Mouse (Mus musculus) neural tube, embryonic 15.5 days (tissue): ENCODE results near the gene Nsmce1. TPM values are rescaled to one million over a fixed set of nuclear protein-coding genes. Genes with fewer than 3 reads are reported as not detected.

Source experiments
- ATAC-seq: fragments of 200-750 bp; cut with Nextera tagmentation; 2 replicates; pipeline ENCODE4 v1.8.0; 2017; ENCODE audit warnings: mild to moderate bottlenecking, moderate TSS enrichment, moderate library complexity; ENCODE audit not compliant: low FRiP score
- H3K27ac ChIP-seq: fragments of 300-500 bp; sonication (generic); replicated peaks from 2 replicates; pipeline ENCODE4 v1.5.1; 2015; ENCODE audit warnings: mild to moderate bottlenecking, inconsistent platforms
- H3K27me3 ChIP-seq: fragments of 300-500 bp; sonication (generic); replicated peaks from 2 replicates; pipeline ENCODE4 v1.6.1; 2015; ENCODE audit warnings: inconsistent platforms
- H3K36me3 ChIP-seq: fragments of 300-500 bp; sonication (generic); 2 replicates; pipeline ENCODE4 v1.6.1; 2015; ENCODE audit warnings: inconsistent platforms
- H3K4me1 ChIP-seq: fragments of 300-500 bp; sonication (generic); 2 replicates; pipeline ENCODE4 v1.6.1; 2015; ENCODE audit warnings: inconsistent platforms
- H3K4me2 ChIP-seq: fragments of 300-500 bp; sonication (generic); 2 replicates; pipeline ENCODE4 v1.6.1; 2015; ENCODE audit warnings: inconsistent platforms, mild to moderate bottlenecking, moderate library complexity
- H3K4me3 ChIP-seq: fragments of 300-500 bp; sonication (generic); replicated peaks from 2 replicates; pipeline ENCODE4 v1.5.1; 2015; ENCODE audit warnings: mild to moderate bottlenecking, inconsistent platforms
- H3K9ac ChIP-seq: fragments of 300-500 bp; sonication (generic); replicated peaks from 2 replicates; pipeline ENCODE4 v1.6.1; 2015; ENCODE audit warnings: mild to moderate bottlenecking, inconsistent platforms
- H3K9me3 ChIP-seq: fragments of 300-500 bp; sonication (generic); replicated peaks from 2 replicates; pipeline ENCODE4 v1.6.1; 2016; ENCODE audit warnings: inconsistent platforms
- WGBS: fragments of 180-500 bp; shearing (Covaris S2); methylation state at CpG from one replicate; pipeline ENCODE4 v1.1.7; 2015; ENCODE audit warnings: mixed read lengths; 5-methylcytosine and 5-hydroxymethylcytosine counted together
- polyA plus RNA-seq: library from polyadenylated mRNA; unstranded; fragments of >200 nt; fragmentation: Nextera tagmentation; extraction: Ambion mirVana; gene quantifications from 2 replicates; pipeline ENCODE4 v1.2.1, GENCODE M21; 2015

The Nsmce1 gene
- polyA plus RNA-seq, 1 experiment from 2014 or later: 87.8 TPM

DNA sequence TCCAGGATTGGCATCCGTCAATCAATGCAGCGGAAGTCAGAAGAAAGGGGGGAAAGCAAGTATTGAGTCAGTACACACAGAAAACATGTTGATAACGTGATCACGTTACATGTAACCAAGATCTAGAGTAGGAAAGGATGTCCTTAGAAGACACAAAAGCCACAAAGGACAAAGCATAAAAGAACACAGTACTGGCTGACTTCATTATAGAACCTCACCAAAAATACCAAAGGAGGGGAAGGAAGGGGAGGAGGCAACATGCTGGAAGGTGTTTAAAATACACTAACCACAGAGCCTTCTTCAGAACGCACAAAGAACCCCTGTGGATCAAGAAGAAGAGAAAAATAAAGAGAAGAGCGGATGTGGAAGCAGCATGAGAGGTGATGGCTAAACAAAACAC is 2.7 kb downstream of the Nsmce1 start:
- peaks cover 16% of the 10 kb centered on the region for H3K36me3 ChIP-seq

DNA sequence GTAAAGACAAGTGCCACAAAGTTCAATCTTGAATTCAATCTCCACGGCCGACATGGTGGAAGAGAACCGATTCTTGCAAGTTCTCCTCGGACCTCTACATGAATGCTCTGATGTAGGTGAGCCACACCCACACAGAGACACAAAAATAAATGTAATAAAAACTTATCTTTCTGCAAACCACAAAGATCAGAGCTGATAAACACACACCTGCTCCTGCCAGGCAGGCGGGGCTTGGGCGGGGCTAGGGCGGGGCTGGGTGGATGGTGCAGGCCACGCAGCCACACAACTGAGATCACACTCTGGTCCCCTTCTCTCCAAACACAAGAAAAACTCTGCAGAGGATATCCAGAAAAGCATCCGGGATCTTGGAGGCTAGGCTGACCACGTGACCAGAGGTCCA is 4.3 kb downstream of the Nsmce1 start:
- H3K27ac ChIP-seq: no peak overlapping the region
- 90% methylated on average over 10 of the region's 10 CpGs for WGBS
- H3K36me3 ChIP-seq: peaks cover 28% of the 10 kb centered on the region
- no peak overlapping the region for H3K4me3 ChIP-seq
- H3K27me3 ChIP-seq: no peaks in the 10 kb centered on the region
- no peak overlapping the region for H3K4me2 ChIP-seq
- H3K9me3 ChIP-seq: no peaks in the 10 kb centered on the region
- no peak for ATAC-seq
- H3K9ac ChIP-seq: no peak overlapping the region
- H3K4me1 ChIP-seq: peaks cover 22% of the 10 kb centered on the region

More for the DNA sequence above, 2.7 kb downstream of the Nsmce1 start:
- WGBS: 82% methylated on average over 6 of the region's 6 CpGs
- no peak overlapping the region for H3K27ac ChIP-seq
- H3K9ac ChIP-seq: peak overlapping the region; percentile 14; the same call in 1 of the 2 replicates
- no peak overlapping the region for H3K4me2 ChIP-seq
- H3K27me3 ChIP-seq: no peaks in the 10 kb centered on the region
- H3K4me3 ChIP-seq: no peak overlapping the region
- H3K9me3 ChIP-seq: no peaks in the 10 kb centered on the region
- no peak for ATAC-seq
- H3K4me1 ChIP-seq: peaks cover 26% of the 10 kb centered on the region

DNA sequence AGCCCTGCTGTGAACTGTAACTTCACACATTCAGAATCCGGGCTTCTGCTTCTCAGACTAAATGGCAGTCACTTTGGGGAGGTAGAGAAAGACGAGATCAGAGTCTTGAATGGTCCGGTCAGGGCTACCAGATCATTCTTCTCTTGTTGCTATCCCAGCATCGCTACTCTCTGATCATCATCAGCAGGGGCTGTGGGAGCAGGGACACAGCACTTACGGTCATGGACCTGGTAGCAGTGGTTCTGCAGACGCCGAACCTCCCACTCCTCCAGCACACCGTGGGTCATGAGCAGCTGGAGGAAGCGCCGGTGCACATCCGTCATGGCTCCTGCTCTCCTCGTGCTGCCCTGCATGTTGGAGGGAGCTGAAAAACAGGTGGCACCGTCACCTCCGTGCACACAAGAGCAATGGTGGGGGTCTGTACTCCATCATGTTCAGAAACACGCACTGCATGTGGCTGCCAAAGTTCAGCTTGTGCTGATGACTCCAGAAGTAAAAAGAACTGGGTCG is 5.2 kb downstream of the Nsmce1 start:
- Histone ChIP-seq H3K27ac (no peak overlapping the region), H3K9me3 (no peaks in the 10 kb centered on the region), H3K4me3 (no peak overlapping the region), H3K36me3 (peaks cover 32% of the 10 kb centered on the region), H3K9ac (no peak overlapping the region), H3K4me1 (peaks cover 17% of the 10 kb centered on the region), H3K4me2 (no peak overlapping the region), H3K27me3 (no peaks in the 10 kb centered on the region)
- ATAC-seq: no peak
- 94% methylated on average over 16 of the region's 16 CpGs for WGBS

DNA sequence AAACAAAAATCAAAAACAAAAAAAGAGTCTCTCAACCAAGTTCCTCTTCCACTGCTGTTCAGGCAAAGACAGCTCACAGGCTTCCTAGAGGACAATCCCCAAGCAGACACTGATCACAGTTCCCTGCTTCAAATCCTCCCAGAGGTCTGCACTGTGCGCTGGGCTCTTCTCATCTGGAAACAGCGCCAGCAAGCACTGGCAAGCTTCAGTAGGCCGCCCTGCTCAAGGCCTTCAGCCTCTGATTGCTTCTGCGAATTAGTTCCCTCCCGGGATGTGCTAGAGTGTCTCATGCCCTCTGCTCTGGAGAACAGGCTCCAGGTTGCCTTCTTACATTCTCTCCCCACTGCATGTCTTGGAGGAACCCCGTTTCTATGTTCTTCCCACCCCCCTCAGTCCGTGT is 6.6 kb downstream of the Nsmce1 start:
- ATAC-seq: no peak
- H3K9ac ChIP-seq: no peak overlapping the region
- WGBS: 88% methylated on average over 7 of the region's 7 CpGs
- H3K4me3 ChIP-seq: no peak overlapping the region
- H3K27ac ChIP-seq: no peak overlapping the region
- peaks cover 6% of the 10 kb centered on the region; the same call in 1 of the 2 replicates for H3K4me1 ChIP-seq
- H3K9me3 ChIP-seq: no peaks in the 10 kb centered on the region
- peaks cover 36% of the 10 kb centered on the region for H3K36me3 ChIP-seq
- H3K4me2 ChIP-seq: no peak overlapping the region
- H3K27me3 ChIP-seq: no peaks in the 10 kb centered on the region

DNA sequence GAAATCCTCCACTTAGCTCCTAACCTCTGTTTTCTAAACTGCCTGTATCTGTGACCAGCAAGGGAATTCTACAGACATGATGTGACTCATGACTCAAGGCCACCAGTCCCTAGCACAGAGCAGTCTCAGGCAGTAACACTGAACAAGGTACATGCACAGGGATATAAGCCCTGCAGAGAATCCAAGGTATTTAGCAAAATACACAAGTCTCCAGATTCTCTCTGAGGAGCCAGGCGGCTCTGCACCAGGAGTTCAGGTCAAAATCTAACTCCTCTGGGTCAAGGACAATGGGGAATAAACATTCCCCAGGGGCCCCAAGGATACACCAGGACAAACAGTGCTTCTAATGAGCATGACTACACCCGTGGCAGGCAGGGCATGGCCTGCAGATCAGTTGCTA is 8.5 kb downstream of the Nsmce1 start:
- H3K27ac ChIP-seq: no peak overlapping the region
- H3K27me3 ChIP-seq: no peaks in the 10 kb centered on the region
- H3K9ac ChIP-seq: no peak overlapping the region
- WGBS: 40% methylated on average over 2 of the region's 2 CpGs
- no peak overlapping the region for H3K4me2 ChIP-seq
- H3K4me1 ChIP-seq: no peaks in the 10 kb centered on the region
- ATAC-seq: no peak
- H3K4me3 ChIP-seq: no peak overlapping the region
- H3K9me3 ChIP-seq: no peaks in the 10 kb centered on the region
- H3K36me3 ChIP-seq: peaks cover 39% of the 10 kb centered on the region

DNA sequence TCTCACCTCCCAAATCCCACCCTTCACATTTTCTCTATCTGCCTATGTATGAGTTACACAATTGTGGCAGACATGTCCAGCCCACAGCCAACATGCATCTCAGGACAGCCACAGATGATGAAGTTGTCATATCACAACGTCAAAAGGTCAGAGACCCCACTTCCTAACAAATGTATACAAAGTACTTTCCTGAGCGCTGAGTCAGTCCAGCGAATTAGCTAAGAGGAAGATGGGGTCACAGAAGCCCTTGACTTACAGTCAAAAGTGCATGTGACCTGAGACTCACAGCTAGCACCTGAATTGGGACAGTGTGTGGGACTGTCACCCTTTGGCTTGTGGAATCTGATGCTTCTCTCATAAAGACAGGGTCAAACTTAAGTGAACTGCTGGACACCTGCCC is 9.1 kb downstream of the Nsmce1 start:
- Histone ChIP-seq H3K36me3 (peaks cover 41% of the 10 kb centered on the region), H3K27me3 (no peaks in the 10 kb centered on the region), H3K27ac (no peak overlapping the region), H3K9ac (no peak overlapping the region), H3K9me3 (no peaks in the 10 kb centered on the region), H3K4me2 (no peak overlapping the region), H3K4me3 (no peak overlapping the region), H3K4me1 (no peaks in the 10 kb centered on the region)
- WGBS: 85% methylated on average over 3 of the region's 3 CpGs
- ATAC-seq: no peak

DNA sequence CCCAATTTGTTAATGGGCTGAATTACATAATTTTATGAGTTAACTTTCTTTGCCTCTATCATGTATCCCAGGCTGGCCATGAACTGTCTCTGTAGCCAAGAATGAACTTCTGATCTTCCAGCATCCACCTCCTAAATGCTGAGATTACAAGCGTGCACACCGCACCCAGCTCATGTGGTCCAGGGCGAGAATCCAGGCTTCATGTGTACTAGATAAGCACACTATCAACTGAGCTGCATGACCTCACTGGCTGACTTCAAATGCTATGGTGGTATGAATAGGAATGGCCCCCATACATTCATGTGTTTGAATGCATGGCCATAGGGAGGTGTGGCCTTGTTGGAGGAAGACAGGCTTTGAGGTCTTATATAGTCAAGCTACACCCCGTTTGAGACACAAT is 10.9 kb downstream of the Nsmce1 start:
- no peak overlapping the region for H3K27ac ChIP-seq
- H3K36me3 ChIP-seq: peaks cover 34% of the 10 kb centered on the region
- no peak for ATAC-seq
- H3K4me3 ChIP-seq: no peak overlapping the region
- no peaks in the 10 kb centered on the region for H3K9me3 ChIP-seq
- peaks cover 14% of the 10 kb centered on the region for H3K4me1 ChIP-seq
- WGBS: 98% methylated on average over 4 of the region's 4 CpGs
- H3K27me3 ChIP-seq: no peaks in the 10 kb centered on the region
- H3K9ac ChIP-seq: no peak overlapping the region
- no peak overlapping the region for H3K4me2 ChIP-seq

DNA sequence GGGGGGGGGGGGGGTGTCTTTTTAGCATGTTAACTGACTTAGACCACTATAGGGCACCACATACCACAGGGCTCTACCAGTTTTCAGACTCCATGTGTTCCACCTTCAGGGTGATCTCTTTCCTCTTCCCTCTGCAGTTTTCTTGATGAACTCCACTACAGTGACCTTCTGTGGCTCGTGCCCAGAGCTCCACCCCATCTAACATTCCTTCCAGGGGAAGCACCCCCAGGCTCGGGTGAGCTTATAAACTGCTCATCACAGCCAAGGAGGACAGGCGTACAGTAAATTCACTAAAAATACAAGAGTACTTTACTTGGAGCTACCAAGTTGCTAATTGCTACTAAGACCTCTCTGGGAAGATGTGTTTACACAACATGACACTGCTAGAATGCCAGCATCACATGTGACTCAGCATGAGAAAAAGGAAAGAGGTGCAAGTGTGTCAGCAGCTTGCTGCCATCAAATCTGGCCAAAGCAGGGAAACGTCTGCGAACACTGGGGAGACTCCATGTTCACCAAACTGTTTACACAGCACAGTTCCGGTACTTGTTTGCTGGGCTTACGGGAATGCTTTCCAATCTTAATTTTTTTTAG is 12.9 kb downstream of the Nsmce1 start:
- Histone ChIP-seq H3K9ac (no peak overlapping the region), H3K9me3 (no peaks in the 10 kb centered on the region), H3K4me1 (peaks cover 24% of the 10 kb centered on the region), H3K27ac (no peak overlapping the region), H3K4me3 (no peak overlapping the region), H3K36me3 (peaks cover 23% of the 10 kb centered on the region), H3K4me2 (no peak overlapping the region), H3K27me3 (no peaks in the 10 kb centered on the region)
- ATAC-seq: no peak
- WGBS: 82% methylated on average over 7 of the region's 7 CpGs

DNA sequence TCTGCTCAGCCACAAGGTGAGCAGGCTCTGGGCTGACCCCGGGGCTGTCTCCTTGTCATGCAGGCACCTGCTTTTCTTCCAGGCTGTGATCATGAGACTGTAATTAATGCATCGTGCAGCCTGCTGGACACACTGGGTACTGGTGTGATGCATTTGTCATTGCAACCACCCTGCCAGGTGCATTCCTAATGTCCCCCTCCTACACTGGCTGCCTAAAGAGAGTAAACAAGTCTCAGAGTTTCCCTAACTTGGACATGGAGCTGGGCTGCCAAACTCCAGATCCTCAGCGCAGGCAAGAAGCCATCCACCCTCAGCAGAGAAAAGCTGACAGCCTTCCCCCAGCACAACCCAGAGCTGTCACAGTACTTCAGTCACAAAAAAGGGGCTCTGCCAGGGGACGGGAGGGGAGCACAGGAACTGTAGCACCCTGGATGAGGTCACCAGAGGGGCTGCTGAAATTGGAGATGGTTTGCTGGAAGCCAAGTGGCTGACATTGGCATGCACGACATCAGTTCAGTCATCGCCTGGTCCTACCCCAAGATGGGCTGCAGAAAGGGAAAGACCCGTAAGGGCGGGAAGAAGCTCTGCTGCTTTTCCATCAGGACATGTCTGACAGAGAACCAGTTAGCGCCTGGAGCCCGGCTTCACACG is 15.7 kb downstream of the Nsmce1 start:
- Histone ChIP-seq H3K4me3 (no peak overlapping the region), H3K4me2 (no peak overlapping the region), H3K27me3 (no peaks in the 10 kb centered on the region), H3K9ac (no peak overlapping the region), H3K27ac (peak overlapping the region; percentile 63), H3K9me3 (no peaks in the 10 kb centered on the region), H3K4me1 (peaks cover 32% of the 10 kb centered on the region), H3K36me3 (0 out of 2 replicates have a peak, but pooled peaks cover 8% of the 10 kb centered on the region)
- WGBS: 47% methylated on average over 11 of the region's 11 CpGs
- 0 out of 2 replicates have a peak, but pooled peaks have one; percentile 36 for ATAC-seq

DNA sequence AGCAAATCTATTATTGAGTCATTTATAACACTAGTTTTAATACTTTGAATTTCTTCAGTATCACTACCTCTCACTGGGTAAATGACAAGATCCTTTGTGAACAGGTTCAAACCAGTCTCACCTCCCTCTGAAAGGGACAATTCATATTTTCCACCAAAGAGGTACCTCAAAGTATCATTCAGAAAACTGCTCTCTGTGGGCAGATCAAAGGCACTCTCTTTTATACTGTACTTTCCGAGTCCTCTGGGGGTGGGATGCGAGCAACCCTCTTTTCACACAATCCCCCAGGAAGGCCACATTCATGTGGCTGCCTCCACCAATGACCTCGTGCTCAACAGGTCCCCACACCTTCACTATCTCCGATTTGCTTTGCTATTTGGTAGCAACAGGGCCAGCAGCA is 16.9 kb downstream of the Nsmce1 start:
- H3K27me3 ChIP-seq: no peaks in the 10 kb centered on the region
- WGBS: 83% methylated on average over 4 of the region's 4 CpGs
- H3K27ac ChIP-seq: no peak overlapping the region
- H3K9ac ChIP-seq: no peak overlapping the region
- H3K4me2 ChIP-seq: no peak overlapping the region
- H3K4me3 ChIP-seq: no peak overlapping the region
- H3K9me3 ChIP-seq: no peaks in the 10 kb centered on the region
- peaks cover 32% of the 10 kb centered on the region for H3K4me1 ChIP-seq
- 0 out of 2 replicates have a peak, but pooled peaks cover 8% of the 10 kb centered on the region for H3K36me3 ChIP-seq
- no peak for ATAC-seq

DNA sequence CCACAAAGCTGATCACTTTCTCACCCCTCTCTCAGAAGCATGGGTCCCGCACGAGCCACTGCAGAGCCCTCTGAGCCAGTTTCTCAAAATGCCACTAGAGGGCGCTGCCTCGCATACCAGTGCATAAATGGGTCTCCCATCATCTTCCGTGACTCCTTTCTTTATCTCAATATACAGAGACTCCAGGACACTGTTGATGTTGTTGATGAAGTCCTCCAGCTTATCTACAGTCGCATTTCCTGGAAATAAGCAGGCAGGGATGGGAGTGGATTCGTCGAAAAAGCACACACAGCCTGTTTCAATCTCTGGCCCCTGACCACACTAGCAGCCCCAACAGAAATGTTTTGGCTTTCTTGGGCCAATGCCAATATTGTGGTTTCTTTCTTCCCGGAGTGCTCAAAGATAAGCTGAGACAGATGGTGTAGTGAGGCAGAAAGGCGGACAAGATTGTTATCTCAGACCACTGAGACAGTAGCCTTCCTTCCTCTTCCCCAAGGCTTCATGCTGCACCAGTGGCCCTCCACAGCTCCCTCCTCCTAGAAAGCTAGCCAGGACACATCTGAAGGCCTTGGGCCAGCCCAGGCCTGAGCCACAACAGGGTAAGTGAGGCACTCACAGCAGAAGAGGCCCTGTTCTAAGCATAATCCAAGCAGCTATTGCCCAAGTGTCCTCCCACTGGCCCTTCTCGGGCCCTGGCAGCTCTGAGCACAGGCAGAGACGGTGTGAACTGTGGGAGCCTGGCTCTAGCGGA is 19.2 kb downstream of the Nsmce1 start:
- 32% methylated on average over 13 of the region's 13 CpGs for WGBS

More for the DNA sequence above, 19.2 kb downstream of the Nsmce1 start:
- no peaks in the 10 kb centered on the region for H3K9me3 ChIP-seq
- H3K4me3 ChIP-seq: no peak overlapping the region
- H3K9ac ChIP-seq: 0 out of 2 replicates have a peak overlapping the region, but pooled peaks have one; percentile 4
- peaks cover 31% of the 10 kb centered on the region for H3K4me1 ChIP-seq
- H3K4me2 ChIP-seq: no peak overlapping the region; the same call in 1 of the 2 replicates
- no peaks in the 10 kb centered on the region for H3K27me3 ChIP-seq
- ATAC-seq: peak; percentile 67; the same call in 1 of the 2 replicates
- peaks cover 26% of the 10 kb centered on the region for H3K36me3 ChIP-seq
- H3K27ac ChIP-seq: peak overlapping the region; percentile 72
